Mouse (Mus musculus) stomach, embryonic 16.5 days (tissue): ENCODE data around the gene Fmod. TPM values are rescaled to one million over a fixed set of nuclear protein-coding genes. Genes with fewer than 3 reads are reported as not detected.

Source experiments
- ATAC-seq: fragments of 200-750 bp; cut with Nextera tagmentation; 2 replicates; pipeline ENCODE4 v1.8.0; 2017; ENCODE audit warnings: moderate number of reproducible peaks, moderate TSS enrichment; ENCODE audit not compliant: insufficient read depth, low FRiP score
- H3K27ac ChIP-seq: fragments of 300-500 bp; sonication (generic); 2 replicates; pipeline ENCODE4 v1.5.1; 2014; ENCODE audit warnings: low read length
- H3K27me3 ChIP-seq: fragments of 300-500 bp; sonication (generic); 2 replicates; pipeline ENCODE4 v1.6.1; 2014; ENCODE audit warnings: low read length, control low read depth, mixed read lengths; ENCODE audit not compliant: control insufficient read depth, insufficient read depth
- H3K36me3 ChIP-seq: fragments of 300-500 bp; sonication (generic); 2 replicates; pipeline ENCODE4 v1.6.1; 2014; ENCODE audit warnings: low read length; ENCODE audit not compliant: control insufficient read depth, insufficient read depth
- H3K4me1 ChIP-seq: fragments of 300-500 bp; sonication (generic); 2 replicates; pipeline ENCODE4 v1.6.1; 2014; ENCODE audit warnings: low read length, control low read depth, mixed read lengths; ENCODE audit not compliant: control insufficient read depth, insufficient read depth
- H3K4me2 ChIP-seq: fragments of 300-500 bp; sonication (generic); 2 replicates; pipeline ENCODE4 v1.6.1; 2014; ENCODE audit warnings: low read depth, low read length, mixed read lengths
- H3K4me3 ChIP-seq: fragments of 300-500 bp; sonication (generic); replicated peaks from 2 replicates; pipeline ENCODE4 v1.5.1; 2014; ENCODE audit warnings: mild to moderate bottlenecking, low read length
- H3K9ac ChIP-seq: fragments of 300-500 bp; sonication (generic); 2 replicates; pipeline ENCODE4 v1.6.1; 2014; ENCODE audit warnings: low read length
- H3K9me3 ChIP-seq: fragments of 300-500 bp; sonication (generic); replicated peaks from 2 replicates; pipeline ENCODE4 v1.6.1; 2016; ENCODE audit warnings: low read length, control low read depth; ENCODE audit not compliant: control insufficient read depth
- WGBS: fragments of 180-500 bp; shearing (Covaris S2); extraction: QIAGEN DNeasy Blood & Tissue Kit; methylation state at CpG from one replicate; pipeline ENCODE4 v1.1.7; 2014; 5-methylcytosine and 5-hydroxymethylcytosine counted together
- polyA plus RNA-seq: library from polyadenylated mRNA; unstranded; fragments of >200 nt; fragmentation: Nextera tagmentation; extraction: Ambion mirVana; gene quantifications from 2 replicates; pipeline ENCODE4 v1.2.1, GENCODE M21; 2015

Gene Fmod
- polyA plus RNA-seq, 1 experiment from 2014 or later, result 12.3 TPM

GRCm38 (mm10) chr1:134084128-134084527 lies 47.1 kb downstream of the Fmod start:
- no peak overlapping the region for H3K4me2 ChIP-seq
- H3K27me3 ChIP-seq, result no peaks in the 10 kb centered on the region
- no peaks in the 10 kb centered on the region for H3K9me3 ChIP-seq
- no peak overlapping the region for H3K9ac ChIP-seq
- ATAC-seq, result no peak
- WGBS, result 80% methylated on average over 3 of the region's 3 CpGs
- H3K27ac ChIP-seq, result no peak overlapping the region
- H3K36me3 ChIP-seq, result no peaks in the 10 kb centered on the region
- no peak overlapping the region for H3K4me3 ChIP-seq
- H3K4me1 ChIP-seq, result peaks cover 35% of the 10 kb centered on the region

- Histone ChIP-seq H3K4me2 (no peak overlapping the region), H3K9me3 (no peaks in the 10 kb centered on the region), H3K4me1 (peaks cover 25% of the 10 kb centered on the region), H3K27ac (no peak overlapping the region), H3K9ac (0 out of 2 replicates have a peak overlapping the region, but pooled peaks have one; percentile 33), H3K4me3 (no peak overlapping the region), H3K27me3 (no peaks in the 10 kb centered on the region), H3K36me3 (no peaks in the 10 kb centered on the region)
- 38% methylated on average over 3 of the region's 3 CpGs for WGBS
- no peak for ATAC-seq
Measured at GRCm38 (mm10) chr1:134086017-134086416, 49.0 kb downstream of the Fmod start.

DNA sequence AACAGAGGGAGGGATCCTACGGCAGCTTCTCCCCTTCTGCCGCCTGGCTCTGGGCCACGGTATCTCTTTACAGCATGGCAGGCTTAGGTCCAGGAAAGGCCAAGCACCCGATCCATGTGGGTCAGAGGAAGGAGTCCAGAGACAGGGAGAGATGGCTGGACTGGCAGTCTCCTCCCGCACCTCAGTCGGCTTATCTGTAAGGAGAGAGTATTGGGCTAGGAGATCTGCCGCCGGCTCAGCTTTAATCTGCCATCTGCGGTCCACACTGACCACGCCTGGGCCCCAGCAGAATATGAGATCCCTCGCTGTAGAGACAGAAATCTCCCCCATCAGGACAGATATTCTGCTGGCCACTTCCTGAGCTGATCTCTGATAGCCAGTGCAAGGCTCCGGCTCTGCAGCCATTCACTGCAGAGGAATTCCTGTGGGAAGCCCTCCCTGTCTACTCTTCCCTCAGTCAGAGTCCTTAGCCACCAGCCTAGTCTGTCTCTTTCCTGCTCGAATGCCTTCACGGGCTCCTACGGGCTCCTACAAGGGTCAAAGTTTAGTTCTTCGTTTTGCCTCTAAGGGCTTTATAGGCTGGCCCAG lies 49.9 kb downstream of the Fmod start:
- peak overlapping the region; percentile 56 for H3K9ac ChIP-seq
- 44% methylated on average over 16 of the region's 16 CpGs for WGBS
- H3K36me3 ChIP-seq, result no peaks in the 10 kb centered on the region
- H3K4me1 ChIP-seq, result peaks cover 30% of the 10 kb centered on the region
- no peaks in the 10 kb centered on the region for H3K27me3 ChIP-seq
- no peak overlapping the region for H3K4me3 ChIP-seq
- peak overlapping the region; percentile 20; the same call in 1 of the 2 replicates for H3K4me2 ChIP-seq
- no peaks in the 10 kb centered on the region for H3K9me3 ChIP-seq
- H3K27ac ChIP-seq, result peak overlapping the region; percentile 11; the same call in 1 of the 2 replicates
- ATAC-seq, result no peak; the same call in 1 of the 2 replicates

GRCm38 (mm10) chr1:134089074-134089473 lies 52.0 kb downstream of the Fmod start:
- Histone ChIP-seq H3K9me3 (no peaks in the 10 kb centered on the region), H3K36me3 (no peaks in the 10 kb centered on the region), H3K4me1 (peaks cover 36% of the 10 kb centered on the region), H3K4me2 (no peak overlapping the region), H3K4me3 (no peak overlapping the region), H3K27ac (no peak overlapping the region), H3K9ac (no peak overlapping the region), H3K27me3 (no peaks in the 10 kb centered on the region)
- WGBS, result 88% methylated on average over 7 of the region's 7 CpGs
- no peak for ATAC-seq

GRCm38 (mm10) chr1:134091851-134092250 lies 54.8 kb downstream of the Fmod start:
- WGBS, result 70% methylated on average over 3 of the region's 3 CpGs
- peaks cover 48% of the 10 kb centered on the region for H3K4me1 ChIP-seq

DNA sequence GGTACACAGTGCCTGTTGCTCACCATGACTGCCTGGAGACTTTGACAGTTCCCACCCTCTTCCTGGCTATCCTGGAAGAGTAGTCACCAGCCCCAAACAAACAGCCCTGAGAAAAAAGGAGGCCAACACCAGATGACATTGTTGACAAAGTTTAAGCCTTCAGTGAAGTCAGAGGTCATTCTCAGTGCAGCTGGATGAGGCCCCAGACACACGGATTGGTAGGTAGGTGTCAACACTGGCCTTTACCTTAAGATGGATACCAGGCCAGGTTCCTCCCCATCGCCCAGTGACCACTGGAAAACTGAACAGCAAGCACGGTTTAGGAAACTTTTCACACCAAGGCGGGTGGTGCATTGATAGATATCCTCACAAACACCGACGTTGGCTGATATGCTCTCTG lies 55.3 kb downstream of the Fmod start:
- no peak for ATAC-seq
- Histone ChIP-seq H3K36me3 (no peaks in the 10 kb centered on the region), H3K4me3 (peak overlapping the region; percentile 55), H3K27me3 (no peaks in the 10 kb centered on the region), H3K4me1 (peaks cover 50% of the 10 kb centered on the region), H3K9ac (peak overlapping the region; percentile 80), H3K4me2 (peak overlapping the region; percentile 82), H3K9me3 (no peaks in the 10 kb centered on the region), H3K27ac (peak overlapping the region; percentile 99)
- WGBS, result 21% methylated on average over 6 of the region's 6 CpGs

More at GRCm38 (mm10) chr1:134091851-134092250, 54.8 kb downstream of the Fmod start:
- Histone ChIP-seq H3K9me3 (no peaks in the 10 kb centered on the region), H3K27ac (peak overlapping the region; percentile 99), H3K36me3 (no peaks in the 10 kb centered on the region), H3K4me3 (no peak overlapping the region), H3K4me2 (no peak overlapping the region; the same call in 1 of the 2 replicates), H3K27me3 (no peaks in the 10 kb centered on the region), H3K9ac (peak overlapping the region; percentile 80; the same call in 1 of the 2 replicates)
- ATAC-seq, result no peak

GRCm38 (mm10) chr1:134092852-134093770 lies 56.1 kb downstream of the Fmod start:
- ATAC-seq, result peak; percentile 92
- Histone ChIP-seq H3K9me3 (no peaks in the 10 kb centered on the region), H3K4me2 (peak overlapping the region; percentile 82), H3K36me3 (no peaks in the 10 kb centered on the region), H3K4me3 (peak overlapping the region; percentile 55), H3K27ac (peak overlapping the region; percentile 99), H3K9ac (peak overlapping the region; percentile 80), H3K27me3 (no peaks in the 10 kb centered on the region), H3K4me1 (peaks cover 57% of the 10 kb centered on the region)
- WGBS, result 2% methylated on average over 43 of the region's 43 CpGs

DNA sequence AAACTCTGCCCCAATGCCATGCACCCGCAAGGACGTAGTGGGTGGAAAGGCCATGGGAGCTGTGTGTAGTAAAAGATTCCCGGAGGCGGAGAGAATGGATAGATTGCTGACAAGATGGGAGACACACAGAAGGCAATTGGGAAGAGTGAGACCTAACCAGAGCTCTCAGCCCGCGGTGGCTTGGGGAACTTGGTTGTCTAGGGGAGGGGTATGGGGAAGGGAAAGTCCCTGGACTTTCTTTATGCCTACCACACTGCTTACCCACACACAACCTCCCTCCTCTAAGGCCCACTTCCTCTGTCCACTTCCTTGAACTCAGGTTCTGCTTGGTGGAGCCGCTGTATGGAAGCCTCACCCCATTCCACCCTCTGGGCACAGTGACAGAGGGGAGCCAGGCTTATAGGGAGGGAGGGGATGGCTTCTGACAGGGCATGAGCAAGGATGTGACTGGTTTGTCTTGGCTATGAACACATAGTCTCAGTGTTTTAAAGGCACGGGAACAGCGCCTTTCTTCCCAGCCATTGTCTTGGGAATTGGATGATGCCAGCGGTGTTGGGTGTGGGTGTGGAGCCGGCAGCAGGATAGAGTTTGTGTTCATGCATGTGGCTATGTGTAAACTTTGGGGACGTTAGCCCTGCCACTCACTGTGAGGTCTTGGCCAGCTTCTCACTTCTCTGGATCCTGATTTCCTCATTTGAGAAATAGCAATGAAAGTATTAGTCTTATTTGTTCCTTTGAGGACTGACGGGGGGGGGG lies 56.9 kb downstream of the Fmod start:
- no peak for ATAC-seq
- 51% methylated on average over 13 of the region's 13 CpGs for WGBS
- Histone ChIP-seq H3K9me3 (no peaks in the 10 kb centered on the region), H3K27me3 (no peaks in the 10 kb centered on the region), H3K4me1 (peaks cover 66% of the 10 kb centered on the region), H3K9ac (peak overlapping the region; percentile 80; the same call in 1 of the 2 replicates), H3K36me3 (no peaks in the 10 kb centered on the region), H3K4me2 (peak overlapping the region; percentile 82), H3K4me3 (no peak overlapping the region; the same call in 1 of the 2 replicates), H3K27ac (peak overlapping the region; percentile 99)
